Mouse (Mus musculus) cerebellum, adult 2 months (tissue): ENCODE data around the gene Bbx.

ENCODE experiments used
- CTCF ChIP-seq: fragments of 200-500 bp; IDR thresholded peaks from 2 replicates; pipeline ENCODE4 v1.5.1; 2011; ENCODE audit warnings: low read depth, mild to moderate bottlenecking, control low read depth, low read length, moderate library complexity, borderline replicate concordance; ENCODE audit not compliant: insufficient read depth
- POLR2A ChIP-seq: fragments of 200-500 bp; IDR thresholded peaks from 2 replicates; pipeline ENCODE4 v1.6.1; 2011; ENCODE audit warnings: low read length, control low read depth, borderline replicate concordance; ENCODE audit not compliant: insufficient read depth

DNA sequence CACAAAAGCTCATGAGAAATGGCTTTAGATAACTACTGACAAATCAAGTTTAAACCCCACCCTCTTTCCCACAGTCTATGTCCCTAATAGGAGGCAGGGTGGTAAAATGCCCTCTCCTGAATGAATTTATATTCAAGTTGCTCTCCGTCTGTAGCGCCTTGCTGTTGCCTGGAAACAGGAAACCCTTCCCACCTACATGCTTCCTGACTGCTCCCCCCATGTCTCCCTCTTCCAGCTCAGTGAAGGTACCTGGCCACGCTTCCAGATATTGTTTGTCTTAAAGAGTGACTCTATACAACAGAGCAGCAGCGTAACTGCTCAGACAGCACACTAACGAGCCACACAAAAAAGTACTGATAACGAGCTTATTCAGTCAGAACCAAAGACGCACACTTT lies 50.8 kb downstream of the Bbx start:
- TF ChIP-seq POLR2A (no peak), CTCF (no peak)
